Mouse (Mus musculus) erythroblast, embryonic 14.5 days (primary cell): ENCODE results near the gene Synpo2.

Experiments
- GATA1 ChIP-seq: IDR thresholded peaks from 2 replicates; pipeline ENCODE4 v1.6.1; 2012; ENCODE audit warnings: low read length, inconsistent platforms, mixed read lengths
- TAL1 ChIP-seq: IDR thresholded peaks from 3 replicates; pipeline ENCODE4 v1.6.1; 2012; ENCODE audit warnings: low read length, inconsistent platforms, mixed read lengths

DNA sequence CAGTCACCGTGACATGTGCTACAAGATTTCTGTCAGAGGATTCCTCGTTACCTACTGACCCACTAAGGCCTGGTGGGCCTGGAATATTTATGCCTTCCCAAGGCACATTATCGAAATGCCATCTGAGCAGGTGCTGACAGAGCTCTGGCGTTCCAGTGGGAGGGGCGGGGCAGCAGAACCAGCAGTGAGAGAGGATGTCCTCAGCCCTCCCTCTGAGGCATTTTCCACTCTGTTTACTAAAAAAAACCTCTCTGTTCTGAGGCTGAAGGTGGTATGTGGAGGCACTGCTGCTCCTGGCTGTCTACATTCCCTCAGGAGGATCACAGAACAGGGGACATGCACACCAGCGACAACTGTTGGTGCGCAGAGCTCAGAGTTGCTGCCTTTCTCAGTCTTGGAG, 1.1 kb upstream of the Synpo2 start:
- no peak for TF ChIP-seq GATA1
- TF ChIP-seq TAL1 = no peak
